Mouse (Mus musculus) lung, postnatal 10 days (tissue): ENCODE data around the gene Gm10912.
"Not testable (repeated sequence)": the region's sequence is repeated elsewhere in the genome, so short reads cannot be mapped to it uniquely, and the experiment has no call there.

ENCODE experiments used
- DNase-seq: peaks from one replicate; pipeline ENCODE4 v3.0.0; 2021

The Gm10912 gene

GRCm38 (mm10) chr2:104069704-104070185, 4.1 kb downstream of the Gm10912 start, which contains the start of gene Cd59b:
TSS of gene Cd59b (plus strand) at chr2:104069849.
- peak; percentile 72 for DNase-seq

- DNase-seq = not testable (repeated sequence)
Observed at GRCm38 (mm10) chr2:104078285-104078684, 12.7 kb downstream of the Gm10912 start.

GRCm38 (mm10) chr2:104081436-104082050, 15.9 kb downstream of the Gm10912 start:
- not testable (repeated sequence) for DNase-seq

- DNase-seq = no peak
Observed at GRCm38 (mm10) chr2:104082474-104082873, 16.8 kb downstream of the Gm10912 start.

- not testable (repeated sequence) for DNase-seq
Observed at GRCm38 (mm10) chr2:104084027-104084426, 18.4 kb downstream of the Gm10912 start.

GRCm38 (mm10) chr2:104087562-104087961, 21.9 kb downstream of the Gm10912 start:
- not testable (repeated sequence) for DNase-seq

- no peak for DNase-seq
Observed at GRCm38 (mm10) chr2:104093305-104093704, 27.7 kb downstream of the Gm10912 start.

GRCm38 (mm10) chr2:104095741-104096213, 30.2 kb downstream of the Gm10912 start, which contains the start of gene Cd59a:
TSS of gene Cd59a (plus strand) at chr2:104095801.
- DNase-seq = peak; percentile 91

- DNase-seq = no peak
Observed at GRCm38 (mm10) chr2:104096256-104096655, 30.6 kb downstream of the Gm10912 start.

- DNase-seq = not testable (repeated sequence)
Observed at GRCm38 (mm10) chr2:104096796-104097195, 31.2 kb downstream of the Gm10912 start.

- not testable (repeated sequence) for DNase-seq
Observed at GRCm38 (mm10) chr2:104097396-104097795, 31.8 kb downstream of the Gm10912 start.

- no peak for DNase-seq
Observed at GRCm38 (mm10) chr2:104098529-104099230, 33.1 kb downstream of the Gm10912 start.

- no peak for DNase-seq
Observed at GRCm38 (mm10) chr2:104099231-104099585, 33.6 kb downstream of the Gm10912 start.

GRCm38 (mm10) chr2:104099946-104100345, 34.3 kb downstream of the Gm10912 start:
- no peak for DNase-seq

- DNase-seq = no peak
Observed at GRCm38 (mm10) chr2:104104800-104105199, 39.2 kb downstream of the Gm10912 start.

GRCm38 (mm10) chr2:104109021-104109420, 43.4 kb downstream of the Gm10912 start:
- DNase-seq = not testable (repeated sequence)

GRCm38 (mm10) chr2:104109528-104109927, 43.9 kb downstream of the Gm10912 start:
- DNase-seq = no peak

- no peak for DNase-seq
Observed at GRCm38 (mm10) chr2:104110031-104110430, 44.4 kb downstream of the Gm10912 start.

- not testable (repeated sequence) for DNase-seq
Observed at GRCm38 (mm10) chr2:104111170-104111797, 45.7 kb downstream of the Gm10912 start.

- DNase-seq = not testable (repeated sequence)
Observed at GRCm38 (mm10) chr2:104113563-104113962, 47.9 kb downstream of the Gm10912 start.

GRCm38 (mm10) chr2:104114898-104115297, 49.3 kb downstream of the Gm10912 start:
- DNase-seq = no peak
